Mouse (Mus musculus): ENCODE measurements around the gene Ftcd. TPM values are rescaled to one million over a fixed set of nuclear protein-coding genes. Genes with fewer than 3 reads are reported as not detected.

Ftcd gene
- polyA plus RNA-seq (2017; shearing (Covaris generic)) = not detected

GRCm38 (mm10) chr10:76575374-76575773 lies at the start of gene Ftcd:
Gene Ftcd, plus strand, starts transcription at chr10:76575648.

GRCm38 (mm10) chr10:76531375-76531774 lies 44.1 kb upstream of the Ftcd start, which contains the start of gene Lss:
Gene Lss, plus strand, starts transcription at chr10:76531588.

GRCm38 (mm10) chr10:76561972-76562371 lies 13.5 kb upstream of the Ftcd start, which contains the start of gene Spatc1l:
Gene Spatc1l, plus strand, starts transcription at chr10:76562272.

DNA sequence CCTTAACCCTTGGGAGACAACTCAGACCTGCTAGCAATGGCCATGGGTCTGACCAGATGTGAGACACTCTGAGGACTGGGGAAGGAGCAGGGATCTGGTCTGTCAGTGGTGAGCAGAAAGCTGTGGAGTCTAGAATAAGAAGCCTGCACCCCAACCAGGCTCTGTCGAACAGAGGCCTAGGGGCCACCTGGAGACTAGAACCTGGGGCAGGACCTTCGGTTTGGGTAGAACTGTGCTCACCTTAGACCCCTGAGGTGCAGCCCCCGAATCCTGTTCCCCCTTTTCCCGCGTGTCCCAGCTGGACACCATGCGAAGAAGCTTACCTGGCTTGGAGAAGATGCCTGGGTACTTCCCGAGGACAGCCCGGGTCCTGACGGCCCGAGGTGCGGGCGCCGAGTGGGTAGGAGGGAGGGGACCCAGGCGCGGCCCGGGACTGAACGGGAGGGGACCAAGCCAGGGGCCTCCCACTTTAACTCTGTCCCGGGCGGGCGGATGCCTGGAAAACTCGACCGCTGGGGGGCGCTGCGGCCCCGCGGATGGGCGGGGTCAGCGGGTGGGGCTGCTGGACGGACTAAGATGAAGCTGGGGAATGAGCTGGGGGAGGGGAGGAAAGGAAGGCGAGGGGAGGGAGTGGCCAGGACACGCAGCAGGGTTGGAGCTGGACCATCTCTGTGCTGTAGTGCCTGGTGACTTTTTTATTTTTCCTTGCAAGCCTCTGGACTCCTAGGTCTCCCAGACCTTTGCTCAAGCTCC lies 47.7 kb downstream of the Ftcd start, which contains the start of gene Col6a2:
Col6a2 (minus strand) TSS at position 703 of the 753 bp plus-strand sequence.

Other genes with a start within 250 kb of the Ftcd start
- 4.7 TPM for gene Dip2a, start 230.4 kb upstream of the Ftcd start, polyA plus RNA-seq (2017; shearing (Covaris generic))
- 18.6 TPM for gene AC141477.1, start 135.2 kb upstream of the Ftcd start, polyA plus RNA-seq (2017; shearing (Covaris generic))
- gene Pcnt, start 132.9 kb upstream of the Ftcd start, polyA plus RNA-seq (2017; shearing (Covaris generic)) = 23.1 TPM
- gene 2610028H24Rik, start 126.6 kb upstream of the Ftcd start, polyA plus RNA-seq (2017; shearing (Covaris generic)) = not detected
- 43.9 TPM for gene Mcm3ap, start 106.7 kb upstream of the Ftcd start, polyA plus RNA-seq (2017; shearing (Covaris generic))
- 2.2 TPM for gene Ybey, start 106.5 kb upstream of the Ftcd start, polyA plus RNA-seq (2017; shearing (Covaris generic))
- 15.7 TPM for gene Lss, start 44.1 kb upstream of the Ftcd start, polyA plus RNA-seq (2017; shearing (Covaris generic))
- not detected for gene Spatc1l, start 13.4 kb upstream of the Ftcd start, polyA plus RNA-seq (2017; shearing (Covaris generic))
- gene Col6a2, start 48.0 kb downstream of the Ftcd start, polyA plus RNA-seq (2017; shearing (Covaris generic)) = not detected
- gene Col6a1, start 150.5 kb downstream of the Ftcd start, polyA plus RNA-seq (2017; shearing (Covaris generic)) = not detected